Mouse (Mus musculus) cerebellum, adult 11 months (tissue): ENCODE data around the gene Gsdma2.
A peak's percentile ranks its signal among the peaks of the same experiment; 100 is the strongest.
"Not testable (repeated sequence)": the region's sequence is repeated elsewhere in the genome, so short reads cannot be mapped to it uniquely, and the experiment has no call there.

Experiments
- DNase-seq: peaks from one replicate; pipeline ENCODE4 v3.0.0; 2022

Gene Gsdma2

GRCm38 (mm10) chr11:98668984-98669383, 22.4 kb downstream of the Gsdma2 start:
- DNase-seq: no peak

- DNase-seq: no peak
Observed at GRCm38 (mm10) chr11:98671284-98671815, 24.8 kb downstream of the Gsdma2 start.

GRCm38 (mm10) chr11:98671857-98672256, 25.3 kb downstream of the Gsdma2 start:
- DNase-seq: no peak

GRCm38 (mm10) chr11:98672482-98672881, 25.9 kb downstream of the Gsdma2 start:
- no peak for DNase-seq

- peak; percentile 54 for DNase-seq
Observed at GRCm38 (mm10) chr11:98673136-98673535, 26.6 kb downstream of the Gsdma2 start.

- DNase-seq: no peak
Observed at GRCm38 (mm10) chr11:98675829-98676363, 29.3 kb downstream of the Gsdma2 start.

- DNase-seq: no peak
Observed at GRCm38 (mm10) chr11:98680023-98680422, 33.5 kb downstream of the Gsdma2 start.

- DNase-seq: not testable (repeated sequence)
Observed at GRCm38 (mm10) chr11:98680595-98680994, 34.0 kb downstream of the Gsdma2 start.

- no peak for DNase-seq
Observed at GRCm38 (mm10) chr11:98681186-98681585, 34.6 kb downstream of the Gsdma2 start.

GRCm38 (mm10) chr11:98681786-98682745, 35.5 kb downstream of the Gsdma2 start, which contains the start of gene Psmd3:
Psmd3 (plus strand) TSS chr11:98682554.
- DNase-seq: peak; percentile 95

- DNase-seq: no peak
Observed at GRCm38 (mm10) chr11:98682811-98683210, 36.3 kb downstream of the Gsdma2 start.

GRCm38 (mm10) chr11:98685642-98686041, 39.1 kb downstream of the Gsdma2 start:
- no peak for DNase-seq

GRCm38 (mm10) chr11:98686976-98687375, 40.4 kb downstream of the Gsdma2 start:
- DNase-seq: no peak

GRCm38 (mm10) chr11:98688009-98688408, 41.5 kb downstream of the Gsdma2 start:
- DNase-seq: no peak

GRCm38 (mm10) chr11:98693201-98693600, 46.6 kb downstream of the Gsdma2 start:
- no peak for DNase-seq

GRCm38 (mm10) chr11:98693746-98694145, 47.2 kb downstream of the Gsdma2 start:
- DNase-seq: no peak

GRCm38 (mm10) chr11:98694301-98694700, 47.7 kb downstream of the Gsdma2 start:
- DNase-seq: no peak

- DNase-seq: no peak
Observed at GRCm38 (mm10) chr11:98695408-98695807, 48.8 kb downstream of the Gsdma2 start.

- DNase-seq: no peak
Observed at GRCm38 (mm10) chr11:98696454-98697216, 50.1 kb downstream of the Gsdma2 start.

GRCm38 (mm10) chr11:98697225-98697624, 50.7 kb downstream of the Gsdma2 start:
- DNase-seq: no peak

- no peak for DNase-seq
Observed at GRCm38 (mm10) chr11:98698849-98699640, 52.5 kb downstream of the Gsdma2 start.

GRCm38 (mm10) chr11:98699911-98700310, 53.4 kb downstream of the Gsdma2 start:
- peak; percentile 77 for DNase-seq
